Mouse (Mus musculus) midbrain, embryonic 12.5 days (tissue): ENCODE measurements around the gene Tmigd1. TPM values are rescaled to one million over a fixed set of nuclear protein-coding genes. Genes with fewer than 3 reads are reported as not detected.

Experiments
- ATAC-seq: fragments of 200-750 bp; cut with Nextera tagmentation; 2 replicates; pipeline ENCODE4 v1.8.0; 2017; ENCODE audit warnings: low read depth, moderate TSS enrichment, moderate library complexity; ENCODE audit not compliant: low FRiP score
- H3K27ac ChIP-seq: fragments of 300-500 bp; sonication (generic); replicated peaks from 2 replicates; pipeline ENCODE4 v1.5.1; 2016; ENCODE audit warnings: mild to moderate bottlenecking
- H3K27me3 ChIP-seq: fragments of 300-500 bp; sonication (generic); 2 replicates; pipeline ENCODE4 v1.6.1; 2016; ENCODE audit warnings: mild to moderate bottlenecking
- H3K36me3 ChIP-seq: fragments of 300-500 bp; sonication (generic); 2 replicates; pipeline ENCODE4 v1.6.1; 2016
- H3K4me1 ChIP-seq: fragments of 300-500 bp; sonication (generic); 2 replicates; pipeline ENCODE4 v1.6.1; 2016
- H3K4me2 ChIP-seq: fragments of 300-500 bp; sonication (generic); replicated peaks from 2 replicates; pipeline ENCODE4 v1.6.1; 2016; ENCODE audit warnings: mild to moderate bottlenecking, moderate library complexity
- H3K4me3 ChIP-seq: fragments of 300-500 bp; sonication (generic); 2 replicates; pipeline ENCODE4 v1.5.1; 2016; ENCODE audit warnings: mild to moderate bottlenecking
- H3K9ac ChIP-seq: fragments of 300-500 bp; sonication (generic); replicated peaks from 2 replicates; pipeline ENCODE4 v1.6.1; 2016; ENCODE audit warnings: mild to moderate bottlenecking, moderate library complexity
- H3K9me3 ChIP-seq: fragments of 300-500 bp; sonication (generic); 2 replicates; pipeline ENCODE4 v1.6.1; 2016; ENCODE audit warnings: mild to moderate bottlenecking
- WGBS: fragments of 180-500 bp; shearing (Covaris S2); methylation state at CpG from one replicate; pipeline ENCODE4 v1.1.7; 2016; 5-methylcytosine and 5-hydroxymethylcytosine counted together
- polyA plus RNA-seq: library from polyadenylated mRNA; unstranded; fragments of >200 nt; fragmentation: Nextera tagmentation; extraction: Ambion mirVana; gene quantifications from 2 replicates; pipeline ENCODE4 v1.2.1, GENCODE M21; 2016

Tmigd1 gene
- polyA plus RNA-seq, 1 experiment from 2014 or later: not detected

- Histone ChIP-seq H3K4me2 (peak overlapping the region; percentile 84), H3K9ac (no peak overlapping the region; the same call in 1 of the 2 replicates), H3K27ac (peak overlapping the region; percentile 74), H3K4me3 (peak overlapping the region; percentile 87), H3K4me1 (peaks cover 14% of the 10 kb centered on the region), H3K27me3 (no peaks in the 10 kb centered on the region), H3K9me3 (no peaks in the 10 kb centered on the region), H3K36me3 (peaks cover 8% of the 10 kb centered on the region; the same call in 1 of the 2 replicates)
- 72% methylated on average over 6 of the region's 6 CpGs for WGBS
- no peak for ATAC-seq
Measured at GRCm38 (mm10) chr11:76944839-76945238, 42.9 kb downstream of the Tmigd1 start.

- Histone ChIP-seq H3K9ac (peak overlapping the region; percentile 88), H3K4me1 (peaks cover 14% of the 10 kb centered on the region), H3K36me3 (peaks cover 11% of the 10 kb centered on the region; the same call in 1 of the 2 replicates), H3K4me3 (peak overlapping the region; percentile 87), H3K27ac (peak overlapping the region; percentile 74), H3K9me3 (no peaks in the 10 kb centered on the region), H3K4me2 (peak overlapping the region; percentile 84), H3K27me3 (no peaks in the 10 kb centered on the region)
- under 1% methylated on average over 50 of the region's 58 CpGs for WGBS
- ATAC-seq: peak; percentile 92
Measured at GRCm38 (mm10) chr11:76945386-76946202, 43.6 kb downstream of the Tmigd1 start.

- peaks cover 16% of the 10 kb centered on the region for H3K36me3 ChIP-seq
- ATAC-seq: peak; percentile 27; the same call in 1 of the 2 replicates
- peak overlapping the region; percentile 87 for H3K4me3 ChIP-seq
- H3K4me2 ChIP-seq: peak overlapping the region; percentile 84
- H3K27ac ChIP-seq: no peak overlapping the region
- peaks cover 14% of the 10 kb centered on the region for H3K4me1 ChIP-seq
- H3K9me3 ChIP-seq: no peaks in the 10 kb centered on the region
- H3K27me3 ChIP-seq: no peaks in the 10 kb centered on the region
- peak overlapping the region; percentile 88 for H3K9ac ChIP-seq
- WGBS: 4% methylated on average over 8 of the region's 8 CpGs
Measured at GRCm38 (mm10) chr11:76946203-76946585, 44.2 kb downstream of the Tmigd1 start.

- Histone ChIP-seq H3K36me3 (peaks cover 77% of the 10 kb centered on the region), H3K27ac (no peak overlapping the region), H3K9me3 (no peaks in the 10 kb centered on the region), H3K27me3 (no peaks in the 10 kb centered on the region), H3K4me1 (no peaks in the 10 kb centered on the region), H3K4me2 (no peak overlapping the region), H3K4me3 (no peak overlapping the region), H3K9ac (no peak overlapping the region)
- WGBS: 97% methylated on average over 2 of the region's 2 CpGs
- no peak for ATAC-seq
Measured at GRCm38 (mm10) chr11:76953536-76953935, 51.6 kb downstream of the Tmigd1 start.

GRCm38 (mm10) chr11:76965703-76966102, 63.7 kb downstream of the Tmigd1 start:
- 97% methylated on average over 3 of the region's 3 CpGs for WGBS

More at GRCm38 (mm10) chr11:76965703-76966102, 63.7 kb downstream of the Tmigd1 start:
- no peak overlapping the region for H3K4me3 ChIP-seq
- no peaks in the 10 kb centered on the region for H3K4me1 ChIP-seq
- H3K36me3 ChIP-seq: peaks cover 89% of the 10 kb centered on the region
- no peaks in the 10 kb centered on the region for H3K9me3 ChIP-seq
- no peak for ATAC-seq
- H3K9ac ChIP-seq: no peak overlapping the region
- H3K27ac ChIP-seq: no peak overlapping the region
- H3K4me2 ChIP-seq: no peak overlapping the region
- H3K27me3 ChIP-seq: no peaks in the 10 kb centered on the region

Other genes with a start within 250 kb of the Tmigd1 start
- not detected in 2 replicates for gene Bhlha9, start 229.7 kb upstream of the Tmigd1 start, polyA plus RNA-seq
- not detected in 2 replicates for gene Trarg1, start 222.4 kb upstream of the Tmigd1 start, polyA plus RNA-seq
- 26.0 and 26.7 TPM in 2 replicates for gene Gosr1, start 138.6 kb upstream of the Tmigd1 start, polyA plus RNA-seq
- gene Cpd, start 55.1 kb upstream of the Tmigd1 start, polyA plus RNA-seq: 13.7 and 14.4 TPM in 2 replicates
- 190 and 192 TPM in 2 replicates for gene Blmh, start 22.6 kb downstream of the Tmigd1 start, polyA plus RNA-seq
- gene Slc6a4, start 96.4 kb downstream of the Tmigd1 start, polyA plus RNA-seq: 0.63 and 0.80 TPM in 2 replicates
- gene Nsrp1, start 176.3 kb downstream of the Tmigd1 start, polyA plus RNA-seq: 66.4 and 80.4 TPM in 2 replicates